Mouse (Mus musculus) CH12.LX (cell line): Measurements from ENCODE around the gene Vwa3b. TPM values are rescaled to one million over a fixed set of nuclear protein-coding genes. Genes with fewer than 3 reads are reported as not detected.

Experiments used
- DNase-seq: peaks from one replicate; pipeline ENCODE4 v3.0.0-alpha.2; 2013; ENCODE audit errors: extremely low read depth
- H3K27ac ChIP-seq: 2 replicates; pipeline ENCODE4 v1.5.1; 2012; ENCODE audit warnings: low read depth, mild to moderate bottlenecking, control low read depth, moderate library complexity; ENCODE audit not compliant: insufficient read depth
- H3K27me3 ChIP-seq: replicated peaks from 2 replicates; pipeline ENCODE3; 2012; ENCODE audit warnings: inconsistent platforms
- H3K36me3 ChIP-seq, 2 experiments: replicated peaks in 1 of 2; 2 replicates each; pipeline versions ENCODE3 to v1.6.1; 2012; ENCODE audit warnings: inconsistent platforms in 1 of 2, low read length in 1 of 2, mild to moderate bottlenecking in 1 of 2, mixed read lengths in 1 of 2, moderate library complexity in 1 of 2; ENCODE audit not compliant: control insufficient read depth in 1 of 2, insufficient read depth in 1 of 2
- H3K4me1 ChIP-seq, 2 experiments: 2 replicates each; pipeline ENCODE4 v1.6.1; 2012; ENCODE audit warnings: inconsistent platforms in 1 of 2, moderate library complexity in 1 of 2; ENCODE audit not compliant: insufficient read depth in 2 of 2, control insufficient read depth in 1 of 2
- H3K4me2 ChIP-seq: 2 replicates; pipeline ENCODE4 v1.6.1; 2012; ENCODE audit warnings: low read depth, mild to moderate bottlenecking, control low read depth; ENCODE audit not compliant: poor library complexity, insufficient read depth, severe bottlenecking
- H3K4me3 ChIP-seq, 3 experiments: fragments of 150-350 bp in 1 of 3; sonication (generic) in 1 of 3; replicated peaks in 1 of 3; 2 replicates each; pipeline versions ENCODE3 to v1.5.1; 2011 to 2012; ENCODE audit warnings: low read depth in 2 of 3, low read length in 2 of 3, mild to moderate bottlenecking in 2 of 3, moderate library complexity in 2 of 3, control low read depth in 1 of 3, improper control_type of control experiment in 1 of 3, inconsistent platforms in 1 of 3, mixed read lengths in 1 of 3; ENCODE audit not compliant: poor library complexity in 1 of 3
- H3K79me2 ChIP-seq: replicated peaks from 2 replicates; pipeline ENCODE4 v1.6.1; 2012; ENCODE audit warnings: mild to moderate bottlenecking, moderate library complexity; ENCODE audit not compliant: control insufficient read depth, poor library complexity, insufficient read depth, severe bottlenecking; ENCODE audit errors: extremely low read depth
- H3K9ac ChIP-seq: 2 replicates; pipeline ENCODE4 v1.6.1; 2012; ENCODE audit warnings: low read depth, mild to moderate bottlenecking, control low read depth, moderate library complexity; ENCODE audit not compliant: insufficient read depth
- H3K9me3 ChIP-seq: replicated peaks from 2 replicates; pipeline ENCODE3; 2012; ENCODE audit warnings: low read length, inconsistent platforms, mixed read lengths
- CHD2 ChIP-seq: IDR thresholded peaks from 2 replicates; pipeline ENCODE4 v1.6.1; 2011; ENCODE audit warnings: low read length, improper control_type of control experiment
- CTCF ChIP-seq, 2 experiments: IDR thresholded peaks in 1 of 2; conservative IDR thresholded peaks in 1 of 2; 2 replicates each; pipeline ENCODE4 v1.5.1; 2011 to 2012; ENCODE audit warnings: low read depth in 2 of 2, low read length in 2 of 2, improper control_type of control experiment in 1 of 2, inconsistent platforms in 1 of 2, mild to moderate bottlenecking in 1 of 2, moderate library complexity in 1 of 2
- E2F4 ChIP-seq: IDR thresholded peaks from 2 replicates; pipeline ENCODE4 v1.6.1; 2011; ENCODE audit warnings: low read depth, low read length, improper control_type of control experiment; ENCODE audit not compliant: insufficient replicate concordance
- ETS1 ChIP-seq: conservative IDR thresholded peaks from 2 replicates; pipeline ENCODE4 v1.6.1; 2012; ENCODE audit warnings: low read depth, mild to moderate bottlenecking, inconsistent platforms, low read length, improper control_type of control experiment, moderate library complexity
- MAFK ChIP-seq: IDR thresholded peaks from 2 replicates; pipeline ENCODE4 v1.6.1; 2011; ENCODE audit warnings: low read length, improper control_type of control experiment; ENCODE audit not compliant: insufficient replicate concordance
- MAX ChIP-seq: IDR thresholded peaks from 2 replicates; pipeline ENCODE4 v1.6.1; 2011; ENCODE audit warnings: low read length, improper control_type of control experiment
- MXI1 ChIP-seq: IDR thresholded peaks from 2 replicates; pipeline ENCODE4 v1.6.1; 2011; ENCODE audit warnings: mild to moderate bottlenecking, low read depth, low read length, improper control_type of control experiment
- POLR2A ChIP-seq: IDR thresholded peaks from 2 replicates; pipeline ENCODE4 v1.6.1; 2011; ENCODE audit warnings: low read depth, mild to moderate bottlenecking, improper control_type of control experiment, low read length
- ZNF384 ChIP-seq: IDR thresholded peaks from 2 replicates; pipeline ENCODE4 v1.6.1; 2012; ENCODE audit warnings: low read depth, low read length, improper control_type of control experiment, inconsistent platforms
- dilution Hi-C: fragments of 300-500 bp; cut with MboI; formaldehyde crosslinking; loops from 2 replicates; pipeline ENCODE4 v1.14.3; 2020; ENCODE audit warnings: low sequenced_read_pairs; ENCODE audit not compliant: extremely low pct_unique_long_range_greater_than_20kb, extremely low pct_ligation_motif_present
- in situ Hi-C: fragments of 300-500 bp; cut with MboI; formaldehyde crosslinking; loops from 3 replicates; pipeline ENCODE4 v1.14.3; 2019; ENCODE audit warnings: low sequenced_read_pairs, low pct_ligation_motif_present, low pct_unique_long_range_greater_than_20kb, mixed read lengths
- polyA plus RNA-seq: library from polyadenylated mRNA; unstranded; fragments of >175 nt; gene quantifications from 2 replicates; pipeline ENCODE4 v1.2.1, GENCODE M21; 2012; ENCODE audit warnings: low read depth; ENCODE audit not compliant: insufficient read length
- total RNA-seq, 2 experiments: library from RNA; depleted of rRNA; stranded (reverse); fragments of 300-350 nt in 1 of 2; fragments of >200 nt in 1 of 2; gene quantifications; 2 replicates each; pipeline ENCODE4 v1.2.3; 2012 to 2014

Vwa3b gene
- total and polyA plus RNA-seq, 3 experiments: not detected

- DNase-seq: no peak
- Histone ChIP-seq H3K4me1 (peaks cover 2 to 16% of the 10 kb centered on the region in 2 experiments; a peak in 3 of 4 replicates), H3K4me2 (peak overlapping the region; percentile 95), H3K36me3 (no peaks in the 10 kb centered on the region), H3K9me3 (no peaks in the 10 kb centered on the region), H3K27ac (no peak overlapping the region), H3K79me2 (no peaks in the 10 kb centered on the region), H3K9ac (no peak overlapping the region), H3K4me3 (peak overlapping the region; percentile 10 to 65 (median 23)), H3K27me3 (no peaks in the 10 kb centered on the region)
- dilution Hi-C loops: no loop called here
- no peak for TF ChIP-seq ETS1
- peak; percentile 60 for TF ChIP-seq ZNF384
- in situ Hi-C loops: no loop called here
Observed at GRCm38 (mm10) chr1:37028439-37029153, 2.2 kb downstream of the Vwa3b start.

GRCm38 (mm10) chr1:37029154-37029907, 2.9 kb downstream of the Vwa3b start:
- TF ChIP-seq ETS1 (no peak), MXI1 (0 out of 2 replicates have a peak, but pooled peaks have one; percentile 23)
- TF ChIP-seq, all 38 proteins: peak for 1
- Histone ChIP-seq H3K36me3 (no peaks in the 10 kb centered on the region), H3K79me2 (no peaks in the 10 kb centered on the region), H3K4me2 (peak overlapping the region; percentile 95), H3K9ac (no peak overlapping the region; the same call in 1 of the 2 replicates), H3K27ac (no peak overlapping the region), H3K27me3 (no peaks in the 10 kb centered on the region), H3K4me1 (peaks cover 2 to 16% of the 10 kb centered on the region in 2 experiments; a peak in 3 of 4 replicates), H3K9me3 (no peaks in the 10 kb centered on the region), H3K4me3 (peak overlapping the region; percentile 10 to 65 (median 23))
- dilution Hi-C loops (no loop called here), in situ Hi-C loops (no loop called here)
- peak; percentile 21 for DNase-seq

GRCm38 (mm10) chr1:37029942-37030341, 3.5 kb downstream of the Vwa3b start:
- H3K36me3 ChIP-seq: no peaks in the 10 kb centered on the region
- no peak overlapping the region for H3K27ac ChIP-seq
- H3K4me2 ChIP-seq: peak overlapping the region; percentile 95
- no peak overlapping the region for H3K4me3 ChIP-seq
- no peak for TF ChIP-seq MAX
- peak; percentile 19; the same call in 1 of the 2 replicates for TF ChIP-seq CHD2
- TF ChIP-seq MAFK: no peak
- no peak for TF ChIP-seq POLR2A
- TF ChIP-seq E2F4: no peak
- TF ChIP-seq CTCF (conservative IDR thresholded peaks at IDR 0.05 in 1 of 2, IDR thresholded peaks at IDR 0.05 in 1 of 2; ENCODE audit: low read depth in 2 of 2, low read length in 2 of 2): no peak
- TF ChIP-seq, all 38 proteins: peak for 1
- no peaks in the 10 kb centered on the region for H3K27me3 ChIP-seq
- H3K9me3 ChIP-seq: no peaks in the 10 kb centered on the region
- dilution Hi-C loops (no loop called here), in situ Hi-C loops (no loop called here)
- no peaks in the 10 kb centered on the region for H3K79me2 ChIP-seq
- peaks cover 2 to 16% of the 10 kb centered on the region in 2 experiments; a peak in 3 of 4 replicates for H3K4me1 ChIP-seq
- no peak overlapping the region for H3K9ac ChIP-seq
- no peak for DNase-seq
